Mouse (Mus musculus): ENCODE results near the gene Fryl. TPM values are rescaled to one million over a fixed set of nuclear protein-coding genes. Genes with fewer than 3 reads are reported as not detected.

The Fryl gene
- polyA plus RNA-seq, 1 experiment: 157 TPM

DNA sequence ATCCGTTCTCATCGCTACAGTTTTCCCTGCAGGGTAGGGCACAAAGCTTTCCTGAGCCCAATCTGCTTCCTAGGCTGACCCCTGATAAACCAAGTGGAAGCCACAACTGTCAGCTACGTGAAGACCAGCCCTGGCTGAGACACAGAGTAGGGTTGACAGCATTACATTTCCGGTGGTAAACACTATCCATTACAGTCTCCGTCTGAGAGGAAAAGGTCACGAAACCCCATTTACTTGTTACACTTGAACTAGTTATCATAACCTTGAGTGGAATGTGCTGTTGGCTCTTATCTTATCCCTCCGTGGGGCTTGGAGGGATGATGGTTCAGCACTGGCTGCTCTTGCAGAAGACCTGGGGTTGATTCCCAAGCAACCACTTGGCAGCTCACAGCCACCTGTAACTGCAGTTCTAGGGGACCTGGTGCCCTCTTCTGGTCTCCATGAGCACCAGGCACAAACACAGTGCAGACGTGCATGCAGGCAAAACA is 62.3 kb downstream of the Fryl start:
- Histone ChIP-seq H3K27ac (ENCODE audit: control insufficient read depth, insufficient read depth, low read depth, low read length, poor library complexity) (peak overlapping the region; percentile 9), H3K4me3 (replicated peaks; ENCODE audit: control insufficient read depth, low read depth, low read length) (no peak overlapping the region), H3K4me1 (ENCODE audit: control insufficient read depth, insufficient read depth, low read length) (no peaks in the 10 kb centered on the region; the same call in 1 of the 2 replicates)
- WGBS: 66% methylated on average over 8 of the region's 8 CpGs
- TF ChIP-seq POLR2A (IDR thresholded peaks at IDR 0.05; ENCODE audit: borderline replicate concordance, control insufficient read depth, low read depth, low read length): no peak
- peak; percentile 41; the same call in 1 of the 2 replicates for TF ChIP-seq CTCF (IDR thresholded peaks at IDR 0.05; ENCODE audit: control insufficient read depth, insufficient read depth, low read length)

DNA sequence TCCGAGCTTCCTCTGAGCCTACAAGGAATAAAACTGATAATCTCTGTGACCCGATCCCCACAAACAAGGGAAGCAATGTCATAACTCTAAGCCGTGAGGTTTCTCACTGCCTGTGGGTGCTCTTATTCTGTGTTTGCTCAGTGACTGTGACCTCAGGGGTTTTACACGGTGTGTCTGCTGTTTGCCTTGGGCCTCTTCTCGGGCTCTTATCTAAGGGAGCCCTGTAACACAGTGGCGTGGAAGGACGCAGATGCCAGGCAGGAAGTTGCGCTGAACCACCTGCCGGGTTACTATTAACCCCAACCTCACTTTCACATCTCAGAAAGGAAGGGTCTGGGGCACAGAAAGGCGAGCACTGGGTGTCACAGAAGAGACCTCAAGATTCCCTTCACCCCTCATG is 62.8 kb downstream of the Fryl start:
- 15% methylated on average over 10 of the region's 10 CpGs for WGBS
- no peak overlapping the region for H3K4me3 ChIP-seq (replicated peaks; ENCODE audit: control insufficient read depth, low read depth, low read length)
- peaks cover under 1% of the 10 kb centered on the region; the same call in 1 of the 2 replicates for H3K4me1 ChIP-seq (ENCODE audit: control insufficient read depth, insufficient read depth, low read length)
- TF ChIP-seq CTCF (IDR thresholded peaks at IDR 0.05; ENCODE audit: control insufficient read depth, insufficient read depth, low read length) (no peak), POLR2A (IDR thresholded peaks at IDR 0.05; ENCODE audit: borderline replicate concordance, control insufficient read depth, low read depth, low read length) (no peak)
- peak overlapping the region; percentile 9 for H3K27ac ChIP-seq (ENCODE audit: control insufficient read depth, insufficient read depth, low read depth, low read length, poor library complexity)

DNA sequence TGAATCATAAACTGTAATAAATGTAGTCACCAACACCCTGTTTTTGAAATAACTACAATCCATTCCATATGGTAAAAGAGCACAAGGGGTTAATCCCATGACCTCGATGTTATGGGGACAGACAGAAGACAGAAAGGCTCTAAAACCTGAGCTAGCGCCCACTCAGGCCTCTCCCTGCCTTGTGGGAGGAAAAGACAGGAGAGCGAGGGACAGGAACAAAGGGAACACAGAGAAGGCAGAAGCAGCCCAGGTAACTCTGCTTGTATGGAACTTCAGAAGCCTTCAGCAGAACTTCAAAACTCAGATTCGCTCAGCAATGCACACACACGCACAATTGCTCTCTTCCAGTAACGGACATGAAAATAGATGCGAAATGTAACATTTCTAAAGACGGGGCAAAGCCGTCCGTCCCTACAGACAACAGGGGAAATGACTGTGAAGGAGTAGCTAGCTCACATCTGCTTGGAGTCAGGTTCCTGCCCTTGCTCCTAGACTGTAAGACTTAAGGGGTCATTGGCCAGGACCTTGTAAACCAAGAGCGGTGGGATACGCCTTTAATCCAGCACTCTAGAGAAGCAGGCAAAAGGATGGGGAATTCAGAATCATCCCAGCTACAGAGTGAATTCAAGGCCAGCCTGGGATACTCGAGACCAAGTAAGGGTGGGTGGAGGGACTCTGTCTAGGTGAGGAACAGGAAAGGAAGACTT is 63.4 kb downstream of the Fryl start:
- no peak for TF ChIP-seq CTCF (IDR thresholded peaks at IDR 0.05; ENCODE audit: control insufficient read depth, insufficient read depth, low read length)
- TF ChIP-seq POLR2A (IDR thresholded peaks at IDR 0.05; ENCODE audit: borderline replicate concordance, control insufficient read depth, low read depth, low read length): no peak
- Histone ChIP-seq H3K4me3 (replicated peaks; ENCODE audit: control insufficient read depth, low read depth, low read length) (no peak overlapping the region), H3K27ac (ENCODE audit: control insufficient read depth, insufficient read depth, low read depth, low read length, poor library complexity) (peak overlapping the region; percentile 9), H3K4me1 (ENCODE audit: control insufficient read depth, insufficient read depth, low read length) (peaks cover 2% of the 10 kb centered on the region; the same call in 1 of the 2 replicates)
- WGBS: 88% methylated on average over 13 of the region's 13 CpGs

DNA sequence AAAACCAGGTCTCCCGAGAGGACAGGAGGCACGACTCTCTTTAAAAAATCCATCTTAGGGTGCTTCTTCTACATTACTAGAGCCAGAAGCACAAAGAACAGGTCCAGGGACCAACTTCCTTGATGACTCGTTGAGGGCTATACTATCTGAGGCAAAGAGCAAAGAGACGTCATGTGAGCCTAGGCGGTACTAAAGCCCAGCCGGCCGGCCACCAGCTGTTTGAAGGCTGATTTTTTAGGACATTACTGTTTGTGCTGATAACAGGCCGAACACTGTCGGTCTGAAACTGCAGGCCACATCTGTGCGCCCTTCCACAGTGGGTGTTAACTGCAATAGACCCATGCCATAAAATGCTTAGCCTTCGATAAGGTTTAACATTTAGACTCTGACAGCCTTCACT is 64.7 kb downstream of the Fryl start:
- Histone ChIP-seq H3K27ac (ENCODE audit: control insufficient read depth, insufficient read depth, low read depth, low read length, poor library complexity) (peak overlapping the region; percentile 62), H3K4me1 (ENCODE audit: control insufficient read depth, insufficient read depth, low read length) (peaks cover 2% of the 10 kb centered on the region; the same call in 1 of the 2 replicates), H3K4me3 (replicated peaks; ENCODE audit: control insufficient read depth, low read depth, low read length) (no peak overlapping the region)
- WGBS: 54% methylated on average over 11 of the region's 11 CpGs
- TF ChIP-seq POLR2A (IDR thresholded peaks at IDR 0.05; ENCODE audit: borderline replicate concordance, control insufficient read depth, low read depth, low read length) (no peak), CTCF (IDR thresholded peaks at IDR 0.05; ENCODE audit: control insufficient read depth, insufficient read depth, low read length) (no peak)

DNA sequence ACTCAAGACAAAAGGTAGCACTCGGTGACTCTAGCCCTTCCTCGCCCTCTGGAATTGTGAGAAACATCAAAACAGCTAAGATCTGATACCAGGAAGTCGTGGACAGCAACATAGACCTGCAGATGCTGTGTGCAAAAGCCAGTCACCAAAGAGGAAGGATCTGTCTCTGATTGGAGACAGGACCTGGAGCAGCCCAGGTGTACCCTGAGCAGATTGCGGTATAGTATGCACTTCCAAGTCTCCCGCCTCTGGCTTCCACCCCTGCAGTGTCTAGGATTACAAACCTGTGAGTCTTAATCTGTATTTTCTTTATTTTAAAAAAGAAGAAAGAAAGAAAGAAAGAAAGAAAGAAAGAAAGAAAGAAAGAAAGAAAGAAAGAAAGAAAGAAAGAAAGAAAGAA is 66.3 kb downstream of the Fryl start:
- H3K27ac ChIP-seq (ENCODE audit: control insufficient read depth, insufficient read depth, low read depth, low read length, poor library complexity): peak overlapping the region; percentile 60
- H3K4me3 ChIP-seq (replicated peaks; ENCODE audit: control insufficient read depth, low read depth, low read length): peak overlapping the region; percentile 74
- TF ChIP-seq POLR2A (IDR thresholded peaks at IDR 0.05; ENCODE audit: borderline replicate concordance, control insufficient read depth, low read depth, low read length): no peak
- peaks cover 2% of the 10 kb centered on the region; the same call in 1 of the 2 replicates for H3K4me1 ChIP-seq (ENCODE audit: control insufficient read depth, insufficient read depth, low read length)
- 80% methylated on average over 5 of the region's 5 CpGs for WGBS

DNA sequence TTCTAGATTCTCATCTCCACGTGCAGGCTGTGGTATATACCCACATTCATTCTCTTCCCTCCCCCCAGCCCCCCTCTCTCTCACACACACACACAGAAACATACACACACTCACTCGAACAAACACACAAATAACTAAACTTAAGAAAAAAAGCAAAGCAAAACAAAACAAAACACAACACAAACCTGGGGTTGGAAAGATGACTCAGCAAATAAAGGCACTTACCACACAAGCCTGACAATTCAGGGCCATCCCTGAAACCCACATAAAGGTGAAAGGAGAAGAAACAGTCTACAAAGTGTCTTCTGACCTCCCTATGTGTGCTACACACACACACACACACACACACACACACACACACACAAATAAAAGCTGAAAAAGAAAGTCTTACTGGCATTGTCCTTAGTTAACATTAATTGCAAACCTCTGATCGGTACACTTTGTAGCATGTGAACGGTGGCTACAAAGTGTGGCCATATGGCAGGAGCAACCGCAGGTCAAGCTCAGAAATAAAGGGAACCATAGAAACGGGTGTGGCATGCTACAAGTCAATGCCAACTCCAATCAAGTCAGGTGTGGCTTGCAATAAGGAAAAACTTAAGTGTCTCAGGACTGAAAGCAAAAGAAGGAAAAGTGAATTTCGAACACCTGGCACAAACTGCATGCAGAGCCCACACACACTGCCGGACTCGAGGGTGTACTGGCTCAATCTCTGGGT is 66.8 kb downstream of the Fryl start:
- 77% methylated on average over 9 of the region's 9 CpGs for WGBS
- H3K4me3 ChIP-seq (replicated peaks; ENCODE audit: control insufficient read depth, low read depth, low read length): peak overlapping the region; percentile 74
- TF ChIP-seq CTCF (IDR thresholded peaks at IDR 0.05; ENCODE audit: control insufficient read depth, insufficient read depth, low read length) (no peak), POLR2A (IDR thresholded peaks at IDR 0.05; ENCODE audit: borderline replicate concordance, control insufficient read depth, low read depth, low read length) (no peak)
- peaks cover 2% of the 10 kb centered on the region; the same call in 1 of the 2 replicates for H3K4me1 ChIP-seq (ENCODE audit: control insufficient read depth, insufficient read depth, low read length)
- peak overlapping the region; percentile 60 for H3K27ac ChIP-seq (ENCODE audit: control insufficient read depth, insufficient read depth, low read depth, low read length, poor library complexity)

DNA sequence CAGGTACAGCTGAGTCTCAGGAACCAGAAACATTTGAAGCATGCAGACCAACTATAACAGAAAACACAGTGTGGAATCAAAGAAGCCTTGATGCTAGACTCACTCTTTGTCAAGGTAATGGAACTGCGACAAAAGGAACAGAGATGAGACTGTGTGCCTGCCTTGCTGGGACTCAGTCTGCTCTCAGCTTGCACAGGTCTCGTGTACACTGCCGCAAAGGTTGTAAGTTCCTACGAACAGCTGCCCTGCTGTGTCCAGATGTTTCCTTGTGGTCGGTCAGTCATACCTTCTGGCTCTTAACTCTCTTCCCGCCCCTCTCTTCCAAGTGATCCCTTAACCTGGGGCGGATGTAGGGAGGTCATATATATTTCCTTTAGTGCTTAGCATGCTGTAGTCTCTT is 67.8 kb downstream of the Fryl start:
- Histone ChIP-seq H3K4me1 (ENCODE audit: control insufficient read depth, insufficient read depth, low read length) (peaks cover 2% of the 10 kb centered on the region; the same call in 1 of the 2 replicates), H3K4me3 (replicated peaks; ENCODE audit: control insufficient read depth, low read depth, low read length) (peak overlapping the region; percentile 30), H3K27ac (ENCODE audit: control insufficient read depth, insufficient read depth, low read depth, low read length, poor library complexity) (peak overlapping the region; percentile 61)
- WGBS: 82% methylated on average over 7 of the region's 7 CpGs
- no peak for TF ChIP-seq CTCF (IDR thresholded peaks at IDR 0.05; ENCODE audit: control insufficient read depth, insufficient read depth, low read length)
- TF ChIP-seq POLR2A (IDR thresholded peaks at IDR 0.05; ENCODE audit: borderline replicate concordance, control insufficient read depth, low read depth, low read length): no peak

DNA sequence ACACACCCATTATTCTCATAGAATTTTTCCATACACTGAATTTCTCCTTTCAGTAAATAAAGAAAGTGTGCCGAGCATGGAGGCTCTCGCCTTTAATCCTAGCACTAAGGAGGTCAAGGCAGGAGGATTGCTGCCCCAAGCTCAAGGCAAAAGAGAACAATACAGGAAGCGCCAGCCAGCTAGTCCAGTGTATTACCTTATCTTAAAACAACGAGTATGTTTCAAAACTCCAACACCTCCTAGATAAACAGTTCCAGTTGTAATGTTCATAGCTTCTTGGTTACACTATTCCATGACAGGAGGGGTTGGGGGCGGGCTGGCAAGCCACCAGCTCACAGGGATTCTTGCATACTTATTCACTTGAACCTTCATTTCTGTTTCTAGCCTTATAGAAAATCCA is 68.3 kb downstream of the Fryl start:
- TF ChIP-seq CTCF (IDR thresholded peaks at IDR 0.05; ENCODE audit: control insufficient read depth, insufficient read depth, low read length) (no peak), POLR2A (IDR thresholded peaks at IDR 0.05; ENCODE audit: borderline replicate concordance, control insufficient read depth, low read depth, low read length) (no peak)
- H3K4me1 ChIP-seq (ENCODE audit: control insufficient read depth, insufficient read depth, low read length): peaks cover 3% of the 10 kb centered on the region; the same call in 1 of the 2 replicates
- 67% methylated on average over 5 of the region's 5 CpGs for WGBS
- no peak overlapping the region for H3K27ac ChIP-seq (ENCODE audit: control insufficient read depth, insufficient read depth, low read depth, low read length, poor library complexity)
- no peak overlapping the region for H3K4me3 ChIP-seq (replicated peaks; ENCODE audit: control insufficient read depth, low read depth, low read length)

Measured in bone marrow, adult 2 months (tissue).